Mouse (Mus musculus): ENCODE results near the gene Leo1. TPM values are rescaled to one million over a fixed set of nuclear protein-coding genes. Genes with fewer than 3 reads are reported as not detected.

The Leo1 gene
- 14.3 and 17.6 TPM in 2 replicates for polyA plus RNA-seq (2012)

DNA sequence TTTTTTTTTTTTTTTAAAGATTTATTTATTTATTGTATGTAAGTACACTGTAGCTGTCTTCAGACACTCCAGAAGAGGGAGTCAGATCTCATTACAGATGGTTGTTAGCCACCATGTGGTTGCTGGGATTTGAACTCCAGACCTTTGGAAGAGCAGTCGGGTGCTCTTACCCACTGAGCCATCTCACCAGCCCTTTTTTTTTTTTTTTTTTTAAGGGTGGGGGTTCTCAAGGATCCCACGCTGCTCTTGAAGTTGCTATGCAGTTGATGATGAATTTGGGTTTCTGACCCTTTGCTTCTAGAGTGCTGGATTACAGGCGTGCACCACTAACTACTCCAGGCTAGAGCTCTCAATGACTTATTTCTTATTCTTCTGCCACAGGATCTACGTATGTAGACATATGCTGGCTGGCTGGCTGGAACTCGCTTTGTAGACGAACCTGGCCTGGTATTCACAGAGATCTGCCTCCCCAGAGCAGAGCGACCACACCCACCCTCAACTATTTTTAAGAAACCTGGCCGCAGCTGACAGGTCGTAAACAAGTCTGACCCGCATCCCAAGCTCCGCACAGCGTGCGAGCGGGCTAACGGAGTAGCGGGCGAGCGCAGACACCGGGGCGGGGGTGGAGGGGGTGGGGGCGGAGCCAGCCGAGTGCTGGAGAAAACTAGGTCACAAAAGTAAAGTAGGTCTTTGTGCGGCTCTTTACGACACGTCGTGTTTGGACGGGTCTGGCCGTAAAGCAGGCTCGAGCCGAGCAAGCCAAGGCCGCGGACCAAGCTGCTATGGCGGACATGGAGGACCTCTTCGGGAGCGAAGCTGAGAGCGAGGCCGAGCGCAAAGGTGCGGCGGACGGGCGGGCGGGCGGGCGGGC, at the start of gene Leo1:
Leo1 (plus strand) TSS at position 729 of the 871 bp plus-strand sequence.
- no peak for TF ChIP-seq GATA1 (IDR thresholded peaks at IDR 0.05; ENCODE audit: low read length)

DNA sequence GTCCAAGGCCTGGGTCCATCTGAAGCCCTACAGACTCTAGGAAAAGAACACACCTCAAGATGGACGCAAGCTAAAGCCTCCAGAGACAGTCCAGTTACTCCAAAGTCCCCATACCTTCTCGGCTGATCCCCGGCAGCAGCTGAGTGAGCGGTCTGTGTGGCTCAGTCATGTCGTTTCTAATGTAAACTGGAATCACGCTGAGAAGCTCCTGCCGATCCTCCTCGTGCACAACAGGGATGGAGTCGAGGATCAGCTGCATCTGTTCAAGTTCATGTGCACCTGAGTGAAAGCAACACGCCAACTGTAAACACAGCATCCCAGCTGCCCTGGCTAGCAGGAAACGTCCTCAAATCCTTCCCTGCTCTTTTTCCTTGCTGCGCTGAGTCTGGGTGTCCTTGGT, 48.1 kb upstream of the Leo1 start:
- TF ChIP-seq GATA1 (IDR thresholded peaks at IDR 0.05; ENCODE audit: low read length): no peak

DNA sequence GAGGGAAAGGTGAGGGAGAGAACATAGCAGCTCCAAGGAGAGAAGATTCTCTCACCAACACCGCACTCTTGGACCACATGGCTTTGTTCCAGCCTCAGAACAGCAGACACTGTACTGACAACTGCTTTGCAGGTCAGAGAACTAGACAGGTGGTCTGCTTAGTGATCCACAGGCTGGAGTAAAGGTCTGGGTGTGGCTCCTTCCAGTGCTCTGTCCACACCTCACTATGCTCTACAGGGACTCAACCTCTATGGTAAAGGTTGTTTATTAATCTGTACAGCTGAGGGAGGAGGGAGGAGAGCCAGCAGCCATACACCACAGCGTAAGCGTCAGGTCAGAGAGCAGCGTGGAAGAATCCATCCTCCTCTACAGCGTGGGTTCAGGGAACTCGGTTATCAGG, 45.4 kb upstream of the Leo1 start:
- no peak for TF ChIP-seq GATA1 (IDR thresholded peaks at IDR 0.05; ENCODE audit: low read length)

DNA sequence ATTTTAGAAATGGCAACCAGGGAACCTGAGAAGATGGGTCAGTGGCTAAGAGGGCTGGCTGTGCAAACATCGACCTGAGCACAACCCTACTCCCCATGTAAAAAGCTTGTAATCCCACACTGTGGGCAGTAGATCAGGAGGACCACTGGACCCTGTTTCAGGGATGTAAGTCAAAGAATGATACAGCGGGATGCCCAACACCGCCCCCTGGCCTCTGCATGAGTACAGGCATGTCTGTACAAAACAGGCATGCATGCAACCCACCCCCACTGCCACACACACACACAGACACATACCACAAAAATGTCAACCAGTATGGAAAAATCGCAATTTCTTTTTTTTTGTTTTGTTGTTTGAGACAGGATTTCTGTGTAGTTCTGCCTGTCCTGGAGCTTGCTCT, 42.3 kb upstream of the Leo1 start:
- TF ChIP-seq GATA1 (IDR thresholded peaks at IDR 0.05; ENCODE audit: low read length): no peak

DNA sequence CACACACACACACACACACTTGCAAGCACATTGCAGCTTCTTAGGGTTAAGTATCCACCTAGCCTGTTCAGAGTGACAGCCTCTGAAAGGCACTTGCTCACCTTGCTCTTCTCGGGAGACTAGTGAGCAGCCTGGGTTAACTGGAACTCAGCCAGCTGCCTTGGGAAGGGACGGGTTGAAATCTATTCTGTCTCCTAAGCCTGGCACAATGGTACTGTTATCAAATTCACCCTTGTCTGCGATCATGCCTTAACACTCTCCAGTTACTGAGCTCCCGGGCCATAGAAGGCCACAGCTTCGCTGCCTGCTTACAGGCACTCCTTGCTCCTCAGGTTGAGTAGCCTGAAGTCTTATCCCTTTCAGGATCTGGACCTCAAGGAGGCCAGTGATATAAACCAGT, 40.7 kb upstream of the Leo1 start:
- no peak for TF ChIP-seq GATA1 (IDR thresholded peaks at IDR 0.05; ENCODE audit: low read length)

DNA sequence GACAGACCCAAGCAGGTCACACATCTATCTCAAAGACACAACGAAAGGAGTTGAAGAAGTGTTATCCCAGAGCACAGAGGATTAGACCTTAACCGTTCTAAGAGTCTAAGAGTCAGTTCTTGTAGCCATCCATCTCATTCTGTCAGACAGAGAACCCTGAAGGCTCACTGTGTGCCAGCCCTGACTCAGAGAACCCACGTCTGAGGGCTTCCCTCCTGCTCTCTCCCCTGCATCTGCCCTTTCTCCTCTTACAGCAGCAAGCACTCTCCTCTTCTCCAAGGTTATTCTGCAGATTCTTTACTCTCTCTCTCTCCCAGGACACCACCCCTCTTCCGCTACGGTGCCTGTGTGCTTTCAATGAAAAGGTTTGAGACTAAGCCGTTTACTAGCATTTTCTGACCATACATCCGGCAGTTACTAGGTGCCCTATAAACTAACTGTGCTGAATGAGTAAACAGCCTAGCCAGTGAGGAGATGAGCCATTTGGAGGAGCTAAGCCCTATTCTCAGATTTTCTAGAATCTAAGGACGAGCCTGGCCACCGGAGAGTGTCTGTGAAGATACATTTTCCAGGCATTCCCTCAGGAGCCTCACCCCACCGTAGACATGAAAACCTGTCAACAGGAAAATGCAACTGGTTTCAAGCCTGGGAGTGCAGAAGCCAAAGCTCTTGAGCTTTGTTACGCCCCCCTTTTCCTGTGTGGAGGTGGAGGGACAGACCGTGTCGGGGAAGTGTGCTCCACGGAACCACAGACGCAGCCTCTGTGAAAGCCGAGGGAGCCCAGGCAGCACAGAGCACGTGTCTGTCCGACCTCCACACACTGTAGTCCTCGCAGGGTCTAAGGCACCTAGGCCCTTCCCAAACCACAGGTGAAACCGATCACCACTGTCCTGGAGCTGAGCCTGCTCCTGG, 39.5 kb upstream of the Leo1 start:
- TF ChIP-seq GATA1 (IDR thresholded peaks at IDR 0.05; ENCODE audit: low read length): no peak

DNA sequence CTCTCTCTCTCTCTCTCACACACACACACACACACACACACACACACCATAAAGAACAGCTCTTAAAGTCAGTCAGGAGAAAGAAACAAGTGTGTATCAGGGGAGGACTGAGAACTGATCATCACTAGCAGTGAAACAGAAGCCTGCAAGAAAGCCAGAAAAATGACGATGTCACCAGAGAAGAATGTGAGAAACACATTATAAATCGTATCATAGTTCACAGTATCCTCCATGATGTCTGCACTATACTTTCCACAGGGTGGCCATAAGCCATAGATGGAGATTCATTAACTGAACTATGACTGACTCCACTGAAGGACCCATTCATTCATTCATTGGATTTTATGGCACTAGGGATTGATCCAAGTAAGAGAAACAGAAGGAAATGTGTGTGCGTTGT, 37.8 kb upstream of the Leo1 start:
- TF ChIP-seq GATA1 (IDR thresholded peaks at IDR 0.05; ENCODE audit: low read length): no peak

DNA sequence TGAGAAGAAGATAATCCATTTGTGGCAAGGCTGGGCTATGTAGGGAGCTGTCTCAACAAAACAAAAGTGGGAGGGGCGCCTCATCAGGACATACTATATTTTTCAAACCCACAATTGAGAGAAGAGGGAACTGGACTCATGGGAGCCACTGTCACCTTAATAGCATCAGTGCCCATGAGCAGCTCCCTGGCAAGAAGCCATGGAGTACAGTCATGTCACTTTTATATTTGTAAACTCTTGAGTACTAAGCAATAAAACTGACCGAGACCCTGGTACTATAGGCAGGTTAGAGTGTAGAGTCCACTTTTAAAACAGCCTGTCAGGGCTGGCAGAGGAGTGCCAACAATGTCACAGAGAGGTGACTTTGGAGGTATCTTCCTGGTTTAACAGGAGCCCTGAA, 35.2 kb upstream of the Leo1 start:
- TF ChIP-seq GATA1 (IDR thresholded peaks at IDR 0.05; ENCODE audit: low read length): no peak

DNA sequence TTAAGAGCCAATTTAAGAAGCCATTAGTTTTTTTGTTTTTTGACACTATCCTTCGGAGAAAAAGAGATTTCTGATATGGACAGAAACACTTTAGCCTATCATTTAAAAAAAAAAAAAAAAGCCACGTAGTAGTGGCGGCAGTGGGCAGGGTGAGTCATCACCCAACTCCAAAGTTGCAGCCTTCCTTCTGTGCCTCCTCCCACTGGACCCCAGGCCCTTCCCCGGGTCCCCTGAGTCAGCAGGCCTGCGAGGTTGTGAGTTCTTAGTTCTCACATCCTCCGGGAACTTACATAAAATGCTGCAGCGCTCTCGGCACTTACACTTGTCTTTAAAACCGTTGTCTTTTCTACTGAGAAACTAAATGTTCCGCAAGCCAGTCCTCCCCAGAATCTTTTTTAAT, 33.5 kb upstream of the Leo1 start:
- no peak for TF ChIP-seq GATA1 (IDR thresholded peaks at IDR 0.05; ENCODE audit: low read length)

DNA sequence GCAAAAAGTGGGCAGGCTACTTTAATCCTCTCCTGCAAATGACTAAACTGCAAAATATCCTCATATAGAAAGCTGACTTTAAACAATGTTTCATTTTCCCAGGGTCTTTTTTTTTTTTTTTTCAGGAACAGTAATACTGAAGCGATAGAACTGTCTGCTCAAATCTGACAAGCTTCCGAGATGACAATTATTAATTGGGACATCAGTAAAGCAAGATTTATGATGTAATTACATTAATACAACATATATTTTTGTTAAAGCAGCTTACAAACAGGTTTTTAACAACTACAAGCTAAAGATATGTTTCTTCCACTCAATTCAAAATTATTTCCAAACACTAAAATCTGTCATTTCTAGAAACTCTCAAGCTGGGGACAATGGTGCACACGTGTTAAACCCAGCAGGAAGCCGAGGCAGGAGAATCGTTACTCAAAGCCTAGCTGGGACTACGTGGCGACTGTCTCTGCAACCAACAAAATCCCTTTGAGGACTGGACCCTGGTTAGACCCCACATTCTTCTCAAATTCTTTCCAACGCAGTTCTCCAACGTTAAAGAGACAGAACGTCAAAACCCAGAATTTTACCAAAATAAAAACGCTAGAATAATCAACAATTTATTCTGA, 33.0 kb upstream of the Leo1 start:
- no peak for TF ChIP-seq GATA1 (IDR thresholded peaks at IDR 0.05; ENCODE audit: low read length)

DNA sequence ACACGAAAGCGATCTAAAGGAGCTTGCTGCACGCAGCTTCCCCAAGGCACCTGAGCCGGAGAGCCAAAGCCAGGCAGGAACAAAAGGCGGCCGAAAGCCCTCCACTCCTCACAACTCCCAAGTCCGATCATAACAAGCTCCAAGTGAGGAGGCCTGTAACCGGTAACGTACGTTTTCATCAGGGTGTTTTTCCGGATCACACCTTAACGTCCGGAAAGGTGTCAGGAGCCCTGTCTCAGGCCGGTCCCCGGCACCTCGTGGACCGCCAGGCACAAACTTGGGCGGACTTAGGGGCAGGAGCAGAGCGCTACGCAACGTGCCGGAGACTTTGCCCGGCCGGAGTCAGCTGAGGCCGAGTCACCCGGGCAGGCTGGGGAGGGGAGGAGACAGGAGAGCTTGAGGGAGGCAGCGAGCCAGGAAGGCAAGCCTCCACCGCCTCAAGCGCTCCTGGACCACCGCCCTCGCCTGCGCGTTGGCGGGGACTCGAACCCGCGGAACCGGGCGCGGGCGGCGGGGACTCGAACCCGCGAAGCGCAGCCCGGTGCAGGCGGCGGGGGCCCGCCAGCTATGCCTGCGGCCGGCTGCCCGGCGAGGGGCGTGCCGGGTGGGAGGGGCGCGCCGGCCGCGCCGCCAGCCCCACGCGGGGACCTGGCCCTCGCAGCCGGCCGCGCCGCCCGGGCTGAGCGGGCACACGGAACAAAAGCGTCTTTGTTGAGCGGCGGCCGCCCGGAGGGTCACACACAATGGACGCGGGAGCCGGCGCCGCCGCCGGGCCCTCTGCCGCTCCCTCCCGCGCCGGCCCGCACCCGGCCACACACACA, 32.1 kb upstream of the Leo1 start:
- TF ChIP-seq GATA1 (IDR thresholded peaks at IDR 0.05; ENCODE audit: low read length): no peak

DNA sequence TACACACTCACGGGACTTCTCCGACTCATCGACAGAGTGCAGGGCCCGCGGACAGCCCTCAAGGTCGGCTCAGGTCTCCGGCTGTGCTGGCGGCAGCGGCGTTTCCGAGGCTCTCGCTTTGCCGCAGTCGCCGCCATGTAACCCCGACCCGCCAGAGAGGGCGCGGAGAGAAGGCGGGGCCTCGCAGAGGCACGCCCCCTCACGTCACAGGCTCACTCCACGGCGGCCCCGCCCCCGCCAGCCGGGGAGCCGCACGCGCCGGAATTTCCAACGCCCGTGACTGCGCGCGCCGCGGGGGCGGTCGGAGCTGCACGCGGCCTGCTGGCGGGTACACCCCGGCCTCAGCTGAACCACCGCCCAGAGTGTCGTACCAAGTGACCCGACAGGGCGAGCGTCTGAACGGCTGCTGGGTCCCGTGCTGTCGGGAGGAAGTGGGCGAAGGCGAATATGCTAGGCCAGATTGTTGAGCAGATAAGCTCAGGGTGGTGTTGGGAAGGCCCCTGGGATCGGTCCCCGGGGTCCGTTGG, 31.4 kb upstream of the Leo1 start, which contains the start of gene Mapk6:
Mapk6 (minus strand) TSS at position 154 of the 527 bp plus-strand sequence.
- TF ChIP-seq GATA1 (IDR thresholded peaks at IDR 0.05; ENCODE audit: low read length): no peak

DNA sequence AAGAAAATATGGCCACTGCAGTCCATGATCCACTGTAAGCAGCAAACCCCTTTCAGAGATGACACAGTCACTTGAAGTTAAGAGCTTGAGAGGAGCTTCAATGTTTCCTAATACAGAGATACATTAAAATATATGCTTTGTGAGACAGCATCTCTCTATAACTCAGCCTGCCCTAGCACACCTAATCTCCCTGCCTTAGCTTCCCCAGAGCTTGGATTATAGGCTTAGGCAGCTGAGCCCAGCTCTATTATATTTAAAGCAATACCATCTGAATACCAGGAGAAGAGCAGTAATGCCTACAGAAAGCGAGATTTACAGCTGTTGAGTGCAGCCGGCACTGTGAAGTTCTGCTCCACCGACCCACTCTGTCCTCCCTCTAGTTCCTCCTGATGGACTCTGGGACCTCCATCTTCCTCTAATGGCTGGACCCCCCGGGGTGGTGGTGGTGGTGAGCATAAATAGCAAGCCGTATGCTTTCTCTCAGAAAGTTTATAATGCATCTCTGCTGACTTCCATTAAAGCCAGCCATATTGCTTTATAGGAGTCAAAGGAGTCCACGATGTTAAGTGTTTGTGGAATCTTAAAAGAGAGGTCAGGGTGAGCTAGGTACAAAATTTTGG, 30.3 kb upstream of the Leo1 start:
- TF ChIP-seq GATA1 (IDR thresholded peaks at IDR 0.05; ENCODE audit: low read length): no peak

DNA sequence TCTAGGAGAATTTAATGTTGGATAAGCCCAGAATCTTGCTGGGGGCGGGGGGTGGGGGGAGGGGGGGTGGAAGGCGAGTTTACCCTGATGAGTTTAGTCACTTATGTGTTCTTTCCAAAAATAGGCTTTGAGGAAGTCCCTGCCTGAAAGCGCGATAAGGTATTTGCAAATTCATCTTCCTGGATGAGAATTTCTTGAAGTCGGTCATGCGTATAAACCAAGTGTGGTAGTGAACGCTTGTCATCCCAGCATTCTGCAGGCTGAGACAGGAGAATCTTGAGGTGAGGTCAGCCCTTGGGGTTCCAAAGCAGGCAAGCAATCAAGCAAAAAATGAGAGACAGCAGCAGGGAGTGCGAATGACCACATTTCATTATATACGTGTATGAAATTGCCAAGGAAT, 29.7 kb upstream of the Leo1 start:
- no peak for TF ChIP-seq GATA1 (IDR thresholded peaks at IDR 0.05; ENCODE audit: low read length)
